Mouse (Mus musculus) liver (tissue): ENCODE results near the gene Zbtb3.

Experiments
- DNase-seq: peaks from one replicate; pipeline ENCODE4 v3.0.0-alpha.2; 2020; ENCODE audit warnings: mixed read lengths

Gene Zbtb3

GRCm38 (mm10) chr19:8841012-8841411, 38.7 kb downstream of the Zbtb3 start:
- no peak for DNase-seq

DNA sequence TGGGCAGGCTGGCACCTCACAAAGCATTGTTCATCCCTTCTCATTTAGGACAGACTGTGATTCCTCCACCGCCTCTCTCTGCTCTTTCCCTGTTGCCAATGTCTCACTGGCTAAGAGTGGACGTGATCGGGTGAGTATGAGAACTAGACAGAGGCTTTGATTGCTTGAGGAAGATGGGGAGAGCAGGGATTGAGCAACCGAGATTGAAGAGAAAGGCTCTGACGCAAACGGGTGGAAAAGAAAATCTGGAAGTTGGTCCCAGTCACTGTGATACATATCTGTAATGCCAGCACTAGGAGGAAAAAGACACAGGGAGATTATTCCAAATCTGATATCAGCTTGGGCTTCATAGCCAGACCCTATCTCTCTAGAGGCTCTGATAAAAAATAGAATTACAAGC, 40.6 kb downstream of the Zbtb3 start:
- DNase-seq, result no peak

DNA sequence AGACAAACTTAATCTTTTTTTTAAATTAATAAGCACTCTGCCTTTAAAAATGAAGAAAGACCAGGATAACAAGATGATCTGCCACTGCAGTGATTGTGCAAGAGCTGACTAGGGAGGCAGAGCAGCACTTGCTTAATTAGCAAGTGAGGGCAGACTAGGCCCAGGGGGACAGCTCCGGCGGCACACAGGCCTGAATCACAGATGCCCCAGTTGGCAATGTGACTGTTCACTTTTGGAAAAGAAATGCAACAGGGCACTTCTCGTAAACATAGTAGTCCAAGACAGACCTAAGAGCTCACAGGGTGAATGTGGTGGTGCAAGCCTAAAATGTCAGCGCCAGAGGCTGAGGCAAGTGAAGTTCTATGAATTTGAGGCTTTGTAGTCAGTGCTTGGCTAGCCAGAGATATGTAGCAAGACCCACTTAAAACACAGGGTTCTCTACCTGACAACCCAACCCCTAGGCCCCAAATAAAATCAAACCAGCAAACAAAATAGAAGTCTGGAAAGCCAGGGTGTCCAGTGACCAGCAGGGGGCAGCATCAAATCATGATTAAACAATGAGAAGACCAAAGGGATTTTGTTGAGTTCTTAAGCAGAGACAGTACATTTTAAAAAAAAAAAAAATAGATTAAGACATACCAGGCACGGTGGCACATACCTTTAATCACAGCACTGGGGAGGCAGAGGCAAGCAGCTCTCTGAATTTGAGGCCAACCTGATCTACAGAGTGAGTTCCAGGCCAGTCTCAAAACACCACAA, 42.2 kb downstream of the Zbtb3 start:
- peak; percentile 79 for DNase-seq

- DNase-seq, result no peak
Measured at GRCm38 (mm10) chr19:8848356-8848755, 46.0 kb downstream of the Zbtb3 start.

- DNase-seq, result no peak
Measured at GRCm38 (mm10) chr19:8850402-8850901, 48.1 kb downstream of the Zbtb3 start, which contains the start of gene Lrrn4cl. Gene Lrrn4cl, plus strand, starts transcription at chr19:8850768.

GRCm38 (mm10) chr19:8851639-8852038, 49.3 kb downstream of the Zbtb3 start:
- DNase-seq, result peak; percentile 30

DNA sequence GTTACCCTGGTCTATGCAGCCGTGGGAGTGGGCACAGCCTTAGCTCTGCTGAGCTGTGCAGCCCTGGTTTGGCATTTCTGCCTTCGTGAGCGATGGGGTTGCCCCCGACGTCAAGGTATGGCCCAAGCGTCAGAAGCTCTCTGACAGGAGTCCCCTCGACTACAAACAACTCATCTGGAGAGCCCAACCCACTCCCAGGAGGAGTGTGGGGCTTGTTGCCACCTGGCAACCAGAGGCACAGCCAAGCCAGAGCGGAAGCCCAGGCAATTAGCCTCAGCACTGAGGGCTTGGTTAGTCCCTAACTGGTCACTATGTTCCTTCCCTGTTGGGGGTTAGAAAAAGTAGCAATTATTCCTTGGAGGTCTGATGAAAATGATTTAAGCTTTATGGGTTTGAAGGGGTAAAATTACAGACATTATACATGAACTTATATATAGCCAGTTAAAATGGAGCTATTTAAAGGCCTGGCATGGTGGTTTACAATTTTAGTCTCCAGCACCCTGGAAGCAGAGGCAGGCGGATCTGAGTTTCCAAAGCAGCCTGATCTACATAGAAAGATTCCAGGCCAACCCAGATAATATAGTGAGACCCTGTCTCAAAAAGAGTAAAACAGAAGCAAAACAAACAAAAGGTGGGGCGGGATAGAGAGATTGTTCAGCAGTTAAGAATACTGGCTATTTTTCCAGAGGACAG, 50.0 kb downstream of the Zbtb3 start:
- DNase-seq, result no peak

GRCm38 (mm10) chr19:8853117-8853516, 50.8 kb downstream of the Zbtb3 start:
- no peak for DNase-seq
